Mouse (Mus musculus) kidney, postnatal 25 days (tissue): ENCODE measurements around the gene Pygl.
A peak's percentile ranks its signal among the peaks of the same experiment; 100 is the strongest.

Experiments used
- DNase-seq, 2 experiments: peaks; one replicate each; pipeline ENCODE4 v3.0.0; 2021; ENCODE audit warnings: mixed read lengths in 2 of 2

Pygl gene

GRCm38 (mm10) chr12:70231294-70231693 is at the start of gene Pygl:
Pygl (minus strand) TSS chr12:70231488.
- no peak for DNase-seq

- no peak for DNase-seq
These were observed 49.6 kb upstream of the Pygl start for GRCm38 (mm10) chr12:70280930-70281329.

DNA sequence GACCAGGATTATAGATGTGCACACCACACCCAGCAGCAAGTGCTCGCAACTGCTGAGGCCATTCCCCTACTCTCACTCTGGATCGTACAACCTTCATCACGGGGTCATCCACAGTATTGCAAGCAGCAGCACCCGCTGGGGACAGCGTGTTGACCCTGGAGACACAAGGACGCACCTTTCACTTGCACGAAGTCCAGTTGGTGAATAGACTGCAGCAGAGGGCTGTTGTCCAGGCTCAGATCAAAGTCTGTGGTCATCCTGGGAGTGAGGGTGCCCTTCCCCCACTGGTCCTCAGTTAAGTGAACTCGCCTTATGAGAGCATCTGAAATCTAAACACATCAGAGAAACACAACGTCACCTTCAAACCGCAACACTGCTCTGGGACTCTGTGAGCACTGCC is 49.1 kb upstream of the Pygl start:
- peak; percentile 39 to 43 for DNase-seq

- DNase-seq = peak; percentile 14 to 52
These were observed 46.0 kb upstream of the Pygl start for GRCm38 (mm10) chr12:70277071-70277939.

DNA sequence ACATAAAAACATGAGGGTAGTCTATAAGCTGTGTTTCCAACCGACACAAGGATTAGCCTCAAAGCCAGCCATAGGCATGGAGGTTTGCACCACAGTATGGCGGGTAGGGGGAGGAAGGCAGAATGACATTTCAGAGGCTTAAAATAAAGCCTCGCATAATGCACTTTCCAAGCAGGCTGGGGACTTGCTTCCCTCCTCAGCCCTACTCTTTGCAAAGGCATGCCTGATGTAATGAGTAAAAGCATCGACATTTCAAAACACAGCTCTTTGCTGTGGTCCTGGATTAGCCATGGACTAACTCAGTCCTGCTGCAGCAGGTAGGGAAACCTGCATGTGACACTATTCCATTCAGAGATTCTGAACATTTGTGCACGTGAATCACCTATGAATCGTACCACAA is 38.4 kb upstream of the Pygl start:
- no peak for DNase-seq

- DNase-seq = no peak
These were observed 36.0 kb upstream of the Pygl start for GRCm38 (mm10) chr12:70267314-70267713.

GRCm38 (mm10) chr12:70266494-70266931 is 35.2 kb upstream of the Pygl start:
- DNase-seq = no peak

DNA sequence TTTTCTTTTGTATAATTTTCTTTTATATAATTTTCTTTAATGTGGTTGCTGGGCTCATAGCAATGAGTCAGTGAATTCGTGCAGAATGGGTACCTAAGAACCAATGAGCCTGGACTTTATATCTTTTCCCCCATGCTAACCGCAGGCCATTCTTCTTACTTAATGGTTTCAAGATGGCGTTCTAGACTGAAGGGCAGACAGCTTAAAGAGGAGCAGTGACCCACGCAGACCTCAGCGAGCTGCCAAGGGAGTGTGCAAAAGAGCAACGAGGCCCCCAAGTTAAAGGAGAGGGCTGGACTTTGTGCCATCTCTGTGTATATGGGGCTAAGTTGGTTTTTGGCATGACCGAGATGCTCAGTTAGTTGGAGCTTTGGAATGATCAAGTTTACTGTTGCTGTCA is 32.4 kb upstream of the Pygl start:
- DNase-seq = no peak

- DNase-seq = no peak
These were observed 31.1 kb upstream of the Pygl start for GRCm38 (mm10) chr12:70262271-70262953.

DNA sequence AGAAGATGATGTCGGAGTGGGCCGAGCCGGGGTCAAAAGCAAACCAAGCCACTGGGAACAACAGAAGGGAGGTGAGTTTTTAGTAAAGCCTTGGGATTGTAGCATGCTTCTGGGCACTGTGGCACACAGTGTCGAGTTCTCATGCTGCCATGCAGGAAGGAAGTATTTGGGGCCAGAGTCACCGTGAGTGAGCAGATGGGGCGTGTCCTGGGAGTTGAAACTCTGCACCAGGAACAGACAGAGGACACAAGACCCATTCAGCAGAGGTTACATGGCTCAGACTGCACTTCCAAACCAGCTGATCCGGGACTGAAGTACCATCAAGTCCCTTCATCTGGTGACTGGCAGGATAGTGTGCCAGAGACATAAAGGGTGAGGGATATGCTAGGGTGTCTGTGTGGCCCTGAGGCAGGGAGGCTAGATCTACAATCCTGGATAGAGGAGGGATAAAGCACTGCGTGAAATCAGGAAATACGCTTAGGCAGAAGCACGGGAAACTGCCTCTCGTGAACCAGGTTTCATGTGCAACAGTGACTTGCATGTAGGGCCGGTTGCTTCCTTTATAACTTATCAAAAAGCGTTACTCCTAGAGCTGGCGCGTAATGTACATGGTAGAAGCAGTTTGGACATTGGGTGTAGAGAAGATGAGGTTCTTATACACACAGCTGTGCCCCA is 20.1 kb upstream of the Pygl start:
- DNase-seq = no peak

- no peak for DNase-seq
These were observed 18.4 kb upstream of the Pygl start for GRCm38 (mm10) chr12:70249616-70250157.

- DNase-seq = no peak
These were observed 16.6 kb upstream of the Pygl start for GRCm38 (mm10) chr12:70247683-70248474.

DNA sequence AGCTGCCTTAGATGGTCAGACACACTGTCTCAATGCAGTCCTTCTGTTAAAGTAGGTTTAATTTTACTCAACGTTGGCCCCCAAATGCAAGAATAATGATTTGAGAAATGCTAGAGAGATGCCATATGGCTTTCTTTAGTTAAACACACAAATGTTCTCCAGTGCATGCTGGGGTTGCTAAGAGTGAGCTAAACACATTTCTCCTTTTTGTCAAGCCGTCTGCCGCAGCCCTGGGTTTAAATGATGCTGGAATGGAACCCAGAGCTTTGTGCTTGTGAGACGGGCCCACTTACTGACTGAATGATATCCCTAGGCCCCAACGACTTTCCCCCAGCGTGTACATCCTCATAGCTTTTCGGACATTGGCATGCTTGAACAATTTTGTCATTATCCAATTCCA is 11.3 kb upstream of the Pygl start:
- no peak for DNase-seq

- DNase-seq = no peak
These were observed 8.5 kb upstream of the Pygl start for GRCm38 (mm10) chr12:70239741-70240140.

GRCm38 (mm10) chr12:70238604-70239003 is 7.3 kb upstream of the Pygl start:
- DNase-seq = no peak

DNA sequence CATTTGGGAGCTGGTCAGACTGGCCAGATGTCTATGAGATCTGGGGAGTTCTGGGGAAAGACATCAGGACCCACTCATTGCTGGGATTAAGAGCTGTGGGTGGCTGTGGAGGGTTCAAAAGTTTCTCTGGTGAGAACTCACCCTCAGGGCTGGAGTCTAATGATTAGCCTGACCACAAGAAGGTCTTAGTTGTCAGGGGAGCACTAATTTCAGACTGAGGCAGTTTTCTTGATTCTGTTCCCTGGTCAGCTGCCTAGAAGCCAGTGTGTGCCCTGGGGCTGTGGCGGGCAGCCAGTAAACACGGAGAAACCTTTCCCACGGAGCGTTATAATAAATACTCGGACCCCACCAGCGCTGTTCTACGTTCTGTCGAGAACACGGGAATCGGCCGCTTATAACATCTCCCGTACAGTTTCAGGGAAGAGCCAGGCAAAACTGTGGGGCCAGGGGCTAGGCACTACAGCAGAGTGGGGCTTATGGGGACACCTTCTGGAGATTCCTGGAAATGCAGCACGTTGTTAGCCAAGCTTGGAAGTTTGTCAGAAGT is 3.7 kb upstream of the Pygl start:
- DNase-seq = peak; percentile 66 to 86

- DNase-seq = peak; percentile 66 to 71
These were observed 3.1 kb upstream of the Pygl start for GRCm38 (mm10) chr12:70234411-70234810.

DNA sequence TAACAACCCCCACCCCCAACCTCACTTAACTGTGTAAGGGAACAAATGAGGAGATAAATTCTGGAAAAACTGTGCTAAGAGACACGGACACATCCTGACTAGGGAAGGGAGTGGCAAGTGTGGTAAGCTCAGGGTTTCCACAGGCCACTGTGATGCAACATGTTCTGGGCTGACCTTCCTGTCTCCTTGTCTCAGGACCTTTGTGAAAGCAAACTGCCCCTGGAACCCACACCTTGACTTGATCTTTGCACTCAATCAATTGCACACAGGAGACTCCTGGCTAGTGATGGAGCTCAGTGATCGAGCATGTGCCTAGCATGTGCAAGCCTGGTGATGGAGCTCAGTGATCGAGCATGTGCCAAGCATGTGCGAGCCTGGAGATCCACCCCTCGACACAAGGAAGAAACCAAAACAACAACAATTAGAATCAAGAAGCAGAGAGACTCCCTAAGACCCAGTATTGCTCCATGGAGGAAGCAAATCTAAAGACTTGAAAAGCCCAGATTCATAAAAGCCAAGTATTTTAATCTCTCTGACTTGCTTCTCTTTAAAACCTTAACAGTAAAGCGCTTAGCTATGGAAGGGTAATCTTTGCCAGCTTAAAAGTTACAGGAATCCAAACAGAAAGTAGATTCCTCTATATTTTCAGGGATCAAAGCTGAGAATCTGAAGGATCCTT is 2.5 kb upstream of the Pygl start:
- DNase-seq = no peak

DNA sequence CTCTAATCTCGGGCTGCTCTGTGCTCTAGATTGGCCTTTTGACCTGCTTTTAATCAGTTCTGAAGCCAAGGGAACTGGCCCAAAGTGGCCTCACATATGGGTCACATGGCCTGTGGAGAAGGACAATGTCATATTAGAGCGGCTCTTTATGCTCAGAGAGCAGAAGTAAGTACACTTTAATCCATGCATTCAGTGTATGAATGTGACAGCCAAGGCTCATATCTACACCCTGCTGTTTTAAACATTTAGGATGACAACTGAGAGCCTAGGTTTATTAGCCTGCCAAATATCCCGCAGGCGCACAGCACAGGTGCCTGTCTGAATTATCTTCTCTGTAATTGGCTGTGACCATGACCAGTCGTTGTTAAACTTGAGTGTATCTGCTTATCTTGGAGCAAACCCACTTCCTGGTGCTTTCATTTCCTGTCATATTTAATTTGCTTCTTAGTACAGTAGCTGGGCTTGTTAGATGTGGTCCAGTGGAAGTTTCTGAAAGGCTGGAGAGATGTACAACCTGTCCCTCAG is 794 bp upstream of the Pygl start:
- DNase-seq = no peak

- no peak for DNase-seq
These were observed 3.1 kb downstream of the Pygl start for GRCm38 (mm10) chr12:70228155-70228554.
